Mouse (Mus musculus): ENCODE results near the gene Col26a1.

DNA sequence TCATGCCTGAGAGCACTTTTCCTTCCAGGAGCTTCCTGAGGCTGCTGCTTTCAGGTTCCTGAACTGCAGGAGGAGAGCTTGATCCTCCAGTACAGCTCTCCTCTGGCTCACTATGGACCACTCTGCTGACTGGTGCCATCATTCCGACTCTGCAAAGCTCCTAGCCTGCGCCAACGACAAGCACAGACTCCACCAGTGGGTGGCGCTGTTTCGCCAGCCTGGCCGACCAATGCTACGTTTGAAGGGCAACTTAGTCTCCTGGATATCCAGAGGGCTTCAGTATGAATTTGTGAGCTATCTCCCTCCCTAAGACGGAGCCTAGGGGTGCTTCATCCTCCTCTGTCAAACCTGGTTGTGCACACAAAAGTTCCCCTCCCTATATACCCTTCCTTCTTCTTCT, 43.0 kb downstream of the Col26a1 start:
- TF ChIP-seq CTCF (IDR thresholded peaks at IDR 0.05; ENCODE audit: insufficient read depth, low read length) (peak; percentile 71), POLR2A (IDR thresholded peaks at IDR 0.05; ENCODE audit: borderline replicate concordance, extremely low read depth, low read depth, low read length) (no peak)
